Mouse (Mus musculus) limb, embryonic 11.5 days (tissue): ENCODE data around the gene Mex3d. TPM values are rescaled to one million over a fixed set of nuclear protein-coding genes. Genes with fewer than 3 reads are reported as not detected.

ENCODE experiments used
- ATAC-seq: fragments of 200-750 bp; cut with Nextera tagmentation; 2 replicates; pipeline ENCODE4 v1.8.0; 2017; ENCODE audit warnings: low read depth; ENCODE audit not compliant: insufficient number of reproducible peaks, low FRiP score, low TSS enrichment
- DNase-seq: peaks from one replicate; pipeline ENCODE4 v3.0.0-alpha.2; 2015; ENCODE audit warnings: low spot score
- H3K27ac ChIP-seq: fragments of 300-500 bp; sonication (generic); replicated peaks from 2 replicates; pipeline ENCODE4 v1.5.1; 2014; ENCODE audit warnings: low read depth, mild to moderate bottlenecking, low read length
- H3K27me3 ChIP-seq: fragments of 300-500 bp; sonication (generic); 2 replicates; pipeline ENCODE4 v1.6.1; 2014; ENCODE audit warnings: mild to moderate bottlenecking, low read length, mixed read lengths; ENCODE audit not compliant: control insufficient read depth, insufficient read depth
- H3K36me3 ChIP-seq: fragments of 300-500 bp; sonication (generic); 2 replicates; pipeline ENCODE4 v1.6.1; 2014; ENCODE audit warnings: mild to moderate bottlenecking, low read length, moderate library complexity, mixed read lengths; ENCODE audit not compliant: control insufficient read depth, insufficient read depth
- H3K4me1 ChIP-seq: fragments of 300-500 bp; sonication (generic); 2 replicates; pipeline ENCODE4 v1.6.1; 2014; ENCODE audit warnings: low read length, mixed read lengths; ENCODE audit not compliant: control insufficient read depth, insufficient read depth
- H3K4me2 ChIP-seq: fragments of 300-500 bp; sonication (generic); 2 replicates; pipeline ENCODE4 v1.6.1; 2014; ENCODE audit warnings: low read depth, mild to moderate bottlenecking, moderate library complexity; ENCODE audit not compliant: severe bottlenecking
- H3K4me3 ChIP-seq: fragments of 300-500 bp; sonication (generic); 2 replicates; pipeline ENCODE4 v1.5.1; 2014; ENCODE audit warnings: low read depth, low read length
- H3K9ac ChIP-seq: fragments of 300-500 bp; sonication (generic); 2 replicates; pipeline ENCODE4 v1.6.1; 2014; ENCODE audit warnings: mild to moderate bottlenecking, low read length
- H3K9me3 ChIP-seq: fragments of 300-500 bp; sonication (generic); 2 replicates; pipeline ENCODE4 v1.6.1; 2016; ENCODE audit warnings: low read length; ENCODE audit not compliant: control insufficient read depth
- WGBS: fragments of 180-500 bp; shearing (Covaris S2); extraction: QIAGEN DNeasy Blood & Tissue Kit; methylation state at CpG from one replicate; pipeline ENCODE4 v1.1.7; 2014; 5-methylcytosine and 5-hydroxymethylcytosine counted together
- polyA plus RNA-seq: library from polyadenylated mRNA; unstranded; fragments of >200 nt; fragmentation: Nextera tagmentation; extraction: Ambion mirVana; gene quantifications from 2 replicates; pipeline ENCODE4 v1.2.1, GENCODE M21; 2014

Gene Mex3d
- polyA plus RNA-seq, 1 experiment from 2014 or later: 9.8 TPM

- no peaks in the 10 kb centered on the region for H3K9me3 ChIP-seq
- H3K9ac ChIP-seq: peak overlapping the region; percentile 74
- H3K27ac ChIP-seq: no peak overlapping the region
- H3K4me3 ChIP-seq: peak overlapping the region; percentile 95
- no peaks in the 10 kb centered on the region for H3K27me3 ChIP-seq
- 64% methylated on average over 10 of the region's 10 CpGs for WGBS
- peak overlapping the region; percentile 88 for H3K4me2 ChIP-seq
- peaks cover 6% of the 10 kb centered on the region; the same call in 1 of the 2 replicates for H3K4me1 ChIP-seq
- ATAC-seq (no peak), DNase-seq (no peak)
- peaks cover 25% of the 10 kb centered on the region for H3K36me3 ChIP-seq
These were observed 18.2 kb upstream of the Mex3d start for GRCm38 (mm10) chr10:80405481-80406173.

GRCm38 (mm10) chr10:80403044-80403692 lies 15.7 kb upstream of the Mex3d start:
- Histone ChIP-seq H3K27me3 (no peaks in the 10 kb centered on the region), H3K4me1 (peaks cover 13% of the 10 kb centered on the region; the same call in 1 of the 2 replicates), H3K4me2 (no peak overlapping the region), H3K4me3 (no peak overlapping the region), H3K9me3 (no peaks in the 10 kb centered on the region), H3K36me3 (peaks cover 19% of the 10 kb centered on the region), H3K9ac (no peak overlapping the region), H3K27ac (no peak overlapping the region)
- 93% methylated on average over 4 of the region's 4 CpGs for WGBS
- ATAC-seq: no peak
- DNase-seq: no peak

- Histone ChIP-seq H3K9me3 (no peaks in the 10 kb centered on the region), H3K27me3 (no peaks in the 10 kb centered on the region), H3K4me1 (peaks cover 19% of the 10 kb centered on the region), H3K4me3 (no peak overlapping the region), H3K27ac (peak overlapping the region; percentile 86; the same call in 1 of the 2 replicates), H3K9ac (no peak overlapping the region), H3K36me3 (peaks cover 23% of the 10 kb centered on the region), H3K4me2 (peak overlapping the region; percentile 68; the same call in 1 of the 2 replicates)
- ATAC-seq: no peak
- no peak for DNase-seq
- WGBS: 75% methylated on average over 4 of the region's 4 CpGs
These were observed 13.3 kb upstream of the Mex3d start for GRCm38 (mm10) chr10:80400704-80401161.

- Histone ChIP-seq H3K27me3 (no peaks in the 10 kb centered on the region), H3K4me1 (peaks cover 19% of the 10 kb centered on the region), H3K9me3 (no peaks in the 10 kb centered on the region), H3K36me3 (peaks cover 26% of the 10 kb centered on the region), H3K27ac (peak overlapping the region; percentile 86), H3K9ac (peak overlapping the region; percentile 74), H3K4me2 (peak overlapping the region; percentile 68), H3K4me3 (peak overlapping the region; percentile 70)
- ATAC-seq (no peak), DNase-seq (no peak)
- 14% methylated on average over 17 of the region's 17 CpGs for WGBS
These were observed 12.7 kb upstream of the Mex3d start for GRCm38 (mm10) chr10:80399973-80400703.

- DNase-seq (peak; percentile 99), ATAC-seq (peak; percentile 94)
- Histone ChIP-seq H3K36me3 (peaks cover 30% of the 10 kb centered on the region), H3K4me1 (peaks cover 19% of the 10 kb centered on the region), H3K9me3 (no peaks in the 10 kb centered on the region), H3K27ac (peak within 1 kb of the TSS; percentile 99), H3K4me3 (peak within 1 kb of the TSS; percentile 70), H3K27me3 (no peaks in the 10 kb centered on the region), H3K9ac (peak within 1 kb of the TSS; percentile 98), H3K4me2 (peak within 1 kb of the TSS; percentile 87)
- under 1% methylated on average over 80 of the region's 82 CpGs for WGBS
These were observed 11.9 kb upstream of the Mex3d start, which contains the start of gene Mbd3 for GRCm38 (mm10) chr10:80399191-80399972. Gene Mbd3 (minus strand): TSS chr10:80399550.

- DNase-seq (peak; percentile 99), ATAC-seq (peak; percentile 80)
- WGBS: under 1% methylated on average over 59 of the region's 59 CpGs
- no peaks in the 10 kb centered on the region for H3K9me3 ChIP-seq
- no peaks in the 10 kb centered on the region for H3K27me3 ChIP-seq
- peak overlapping the region; percentile 98 for H3K9ac ChIP-seq
- H3K36me3 ChIP-seq: peaks cover 30% of the 10 kb centered on the region
- peaks cover 19% of the 10 kb centered on the region for H3K4me1 ChIP-seq
- peak overlapping the region; percentile 99 for H3K27ac ChIP-seq
- H3K4me2 ChIP-seq: peak overlapping the region; percentile 87
- H3K4me3 ChIP-seq: peak overlapping the region; percentile 70
These were observed 11.3 kb upstream of the Mex3d start for GRCm38 (mm10) chr10:80398719-80399190.

- Histone ChIP-seq H3K36me3 (peaks cover 29% of the 10 kb centered on the region), H3K9ac (peak overlapping the region; percentile 98), H3K9me3 (no peaks in the 10 kb centered on the region), H3K27ac (peak overlapping the region; percentile 99), H3K4me3 (peak overlapping the region; percentile 70), H3K4me2 (peak overlapping the region; percentile 87), H3K4me1 (peaks cover 19% of the 10 kb centered on the region), H3K27me3 (no peaks in the 10 kb centered on the region)
- 0% methylated on average over 1 of the region's 1 CpGs for WGBS
- no peak for ATAC-seq
- no peak for DNase-seq
These were observed 10.7 kb upstream of the Mex3d start for GRCm38 (mm10) chr10:80398174-80398535.
